Mouse (Mus musculus) induced T-regulatory cell, adult 2 months (primary cell): ENCODE data around the gene Paf1.

Source experiments
- DNase-seq: peaks from one replicate; pipeline ENCODE4 v3.0.0-alpha.2; 2012; ENCODE audit warnings: low read depth

Gene Paf1

DNA sequence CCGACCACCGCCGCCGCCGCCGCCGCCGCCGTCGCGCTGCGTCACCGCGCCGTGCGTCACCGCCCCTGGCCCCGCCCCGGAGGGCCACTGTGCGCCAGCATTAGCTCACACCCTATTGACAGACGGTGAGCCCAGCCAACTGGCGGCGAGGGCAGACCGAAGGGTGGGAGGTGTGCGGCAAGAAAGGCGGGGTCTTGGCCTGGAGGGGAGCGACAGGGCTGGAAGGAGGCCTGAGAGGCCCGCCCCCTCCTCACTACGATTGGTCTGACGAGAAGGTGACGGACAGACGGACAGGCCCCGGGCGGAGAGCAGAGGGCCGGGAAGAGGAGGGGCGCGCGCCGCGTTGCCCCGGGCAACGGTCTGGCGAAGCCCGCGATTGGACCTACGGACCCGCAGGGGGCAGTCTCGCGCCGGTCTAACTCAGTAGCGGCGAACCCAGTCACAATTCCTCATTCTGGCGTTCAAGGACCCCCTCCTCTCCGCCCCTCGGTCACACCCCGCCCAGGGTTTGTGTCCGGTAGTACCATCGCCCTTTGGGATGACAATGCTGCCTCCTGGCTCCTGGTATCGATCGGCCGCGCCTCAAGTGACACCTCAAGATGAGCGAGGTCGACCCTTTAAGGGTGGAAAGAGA, 43.6 kb downstream of the Paf1 start:
- peak; percentile 99 for DNase-seq

DNA sequence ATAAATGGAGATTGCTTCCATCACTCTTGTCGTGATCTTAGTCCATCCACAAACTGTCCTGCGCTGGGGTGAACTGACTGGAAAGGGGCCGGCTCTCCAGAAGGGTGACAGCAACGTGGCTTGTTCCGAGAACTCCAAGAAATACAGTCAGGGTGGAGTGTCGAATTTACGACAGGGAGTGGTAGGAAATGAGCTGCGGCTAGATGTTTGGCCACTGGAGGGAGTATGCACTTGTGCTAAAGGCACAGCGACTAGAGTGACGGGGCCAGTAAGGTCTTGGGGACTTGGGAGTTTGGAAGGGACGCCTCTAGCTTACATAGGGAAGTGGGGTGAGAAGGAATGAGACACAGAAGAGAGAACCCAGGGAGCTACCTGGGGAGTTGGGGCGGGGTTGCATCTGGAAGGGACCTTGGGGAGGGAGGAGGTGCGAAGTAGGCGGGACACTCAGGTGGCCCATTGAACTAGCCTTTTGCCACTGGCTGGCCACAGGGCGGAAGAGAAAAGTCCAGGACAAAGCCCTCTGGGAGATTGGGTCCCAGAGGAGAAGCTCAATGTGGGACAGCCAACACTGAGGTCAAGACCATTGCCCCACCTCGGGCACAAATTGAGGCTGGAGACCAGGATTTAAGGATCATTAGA, 44.3 kb downstream of the Paf1 start, which contains the start of gene Gmfg:
Gmfg (plus strand) TSS at position 516 of the 639 bp plus-strand sequence.
- DNase-seq: peak; percentile 94

DNA sequence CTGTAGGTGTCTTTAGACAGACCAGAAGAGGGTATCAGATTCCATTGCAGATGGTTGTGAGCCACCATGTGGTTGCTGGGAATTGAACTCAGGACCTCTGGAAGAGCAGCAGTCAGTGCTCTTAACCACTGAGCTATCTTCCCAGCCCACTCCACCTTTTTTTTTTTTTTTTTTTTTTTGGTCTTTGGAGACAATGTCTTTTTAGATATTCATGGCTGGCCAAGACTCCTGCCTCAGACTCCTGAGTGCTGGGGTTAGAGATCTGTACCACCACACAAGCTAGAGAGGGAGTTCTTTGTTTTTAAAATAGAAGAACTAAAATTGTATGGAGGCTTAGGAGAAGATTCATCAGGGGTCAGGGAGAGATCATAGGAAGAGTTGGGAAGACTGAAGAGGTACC, 45.2 kb downstream of the Paf1 start:
- no peak for DNase-seq

DNA sequence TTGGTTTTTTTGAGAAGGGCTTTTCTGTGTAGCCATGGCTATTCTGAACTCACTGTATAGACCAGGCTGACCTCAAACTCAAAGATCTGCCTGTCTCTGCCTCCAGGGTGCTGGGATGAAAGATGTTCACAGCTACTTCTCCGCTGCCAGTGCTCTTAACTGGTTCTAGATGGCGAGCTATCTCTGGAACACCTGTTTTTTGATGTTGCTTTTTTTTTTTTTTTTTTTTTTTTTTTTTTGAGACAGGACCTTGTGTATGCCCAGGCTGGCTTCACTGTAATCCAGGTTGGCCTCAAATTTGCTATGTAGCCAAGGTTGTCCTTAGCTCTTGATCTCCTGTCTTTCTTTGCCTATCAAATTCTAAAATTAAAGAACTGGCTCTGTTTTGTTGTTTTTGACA, 46.0 kb downstream of the Paf1 start:
- no peak for DNase-seq

DNA sequence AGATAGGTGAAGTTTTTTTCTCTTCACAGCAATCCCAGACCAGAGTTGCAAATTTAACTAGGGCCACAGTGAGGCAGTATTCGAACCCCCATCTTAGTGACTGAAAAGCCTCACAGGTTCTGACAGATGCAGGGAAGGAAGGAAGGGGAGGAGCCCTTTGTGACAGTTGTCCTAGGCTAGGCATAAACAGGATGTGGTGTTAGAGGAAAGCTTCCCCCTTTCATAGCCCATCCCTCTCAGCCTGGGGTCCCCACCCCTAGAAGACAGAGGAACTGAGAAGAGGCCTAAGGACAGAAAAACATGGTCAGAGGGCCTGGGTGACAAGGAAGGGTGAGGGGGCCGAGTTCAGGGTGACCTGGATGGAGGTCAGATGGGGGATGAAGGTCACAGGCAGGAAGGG, 48.0 kb downstream of the Paf1 start:
- peak; percentile 95 for DNase-seq

DNA sequence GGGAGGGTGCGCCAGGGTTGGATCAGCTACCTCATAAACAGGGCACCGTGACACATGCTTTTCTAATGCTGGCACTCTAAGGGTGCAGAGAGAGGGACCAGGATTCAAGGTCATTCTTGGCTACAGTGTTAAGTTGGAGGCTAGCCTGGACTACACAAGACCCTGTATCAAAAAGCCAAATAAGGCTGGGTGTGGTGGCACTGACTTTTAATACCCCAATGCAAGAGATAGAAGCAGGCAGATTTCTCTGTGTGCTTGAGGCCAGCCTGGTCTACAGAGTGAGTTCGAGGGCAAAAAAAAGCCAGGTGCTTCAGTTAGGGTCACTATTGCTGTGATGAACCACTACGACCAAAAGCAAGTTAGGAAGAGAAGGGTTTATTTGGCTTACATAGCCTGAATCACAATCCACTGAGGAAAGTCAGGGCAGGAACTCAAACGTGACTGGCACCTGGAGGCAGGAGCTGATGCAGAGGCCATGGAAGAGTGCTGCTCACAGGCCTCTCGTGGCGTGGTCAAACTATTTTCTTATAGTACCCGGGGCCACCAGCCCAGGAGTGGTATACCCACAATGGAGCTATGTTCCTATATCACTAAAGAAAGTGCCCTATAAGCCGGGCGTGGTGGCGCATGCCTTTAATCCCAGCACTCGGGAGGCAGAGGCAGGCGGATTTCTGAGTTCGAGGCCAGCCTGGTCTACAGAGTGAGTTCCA, 49.2 kb downstream of the Paf1 start:
- peak; percentile 54 for DNase-seq

DNA sequence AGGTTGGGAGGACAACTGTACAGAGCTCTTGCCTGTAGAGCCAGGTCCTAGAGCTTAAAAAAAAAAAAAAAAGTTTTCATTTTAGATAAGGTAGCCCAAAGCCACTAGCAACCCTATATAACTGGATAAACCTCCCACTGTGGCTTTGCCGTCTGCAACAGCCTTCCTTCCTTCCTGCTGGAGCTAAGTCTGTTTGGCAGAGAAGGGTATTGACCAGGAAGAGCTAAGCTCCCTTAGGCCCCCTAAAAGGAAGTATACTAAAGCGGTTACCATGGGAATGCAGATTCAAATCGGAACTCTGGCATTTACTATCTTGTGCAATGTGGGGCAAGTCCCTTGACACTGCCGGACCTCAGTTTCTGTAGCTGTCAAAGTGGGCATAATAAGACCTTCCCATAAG, 49.9 kb downstream of the Paf1 start:
- DNase-seq: peak; percentile 82

DNA sequence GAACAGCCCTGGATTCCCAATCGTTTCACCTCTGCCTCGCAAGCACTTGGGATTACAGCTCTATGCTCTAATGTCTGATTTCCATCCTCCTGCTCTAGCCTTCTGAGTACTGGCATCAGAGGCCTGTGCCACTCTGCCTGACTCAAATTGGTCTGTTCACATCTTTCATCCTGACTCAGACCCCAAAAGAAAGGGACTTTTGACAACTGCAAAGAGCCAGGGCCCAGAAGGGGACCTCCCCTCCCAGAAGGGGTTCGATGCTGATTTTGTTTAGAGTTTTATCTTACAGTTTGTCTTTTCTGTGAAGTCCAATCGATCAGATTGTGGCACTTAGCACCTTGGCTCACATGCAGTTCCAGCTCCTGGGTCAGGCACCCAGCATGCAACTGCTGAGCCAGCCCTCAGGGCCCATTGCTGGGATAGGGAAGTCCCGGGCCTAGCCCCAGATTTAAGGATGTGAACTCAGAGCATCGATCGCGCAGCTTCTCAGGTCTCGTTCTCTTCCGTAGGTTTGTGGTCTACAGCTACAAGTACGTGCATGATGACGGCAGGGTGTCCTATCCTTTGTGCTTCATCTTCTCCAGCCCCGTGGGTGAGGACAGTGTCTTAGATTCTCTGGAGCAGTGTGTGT, 51.7 kb downstream of the Paf1 start:
- DNase-seq: peak; percentile 89

DNA sequence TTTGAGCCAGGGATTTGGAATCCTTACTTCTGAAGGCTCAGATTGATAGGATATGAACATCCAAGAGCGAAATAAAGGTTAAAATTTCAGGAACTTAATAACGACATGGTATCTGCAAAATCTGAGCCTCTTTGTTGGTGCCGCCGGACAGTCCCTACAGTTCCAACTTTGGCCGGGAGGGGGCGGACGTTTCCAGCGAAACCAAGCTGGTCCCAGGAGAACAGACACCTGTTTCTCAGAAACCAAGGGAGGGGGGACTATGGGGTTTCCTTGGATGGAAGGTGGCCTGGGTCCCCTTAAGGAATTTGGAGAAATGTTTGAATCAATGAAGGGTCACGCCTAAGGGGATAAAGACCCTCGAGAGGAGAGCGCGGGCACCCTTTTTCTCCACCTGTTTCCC, 53.7 kb downstream of the Paf1 start:
- DNase-seq: peak; percentile 86

DNA sequence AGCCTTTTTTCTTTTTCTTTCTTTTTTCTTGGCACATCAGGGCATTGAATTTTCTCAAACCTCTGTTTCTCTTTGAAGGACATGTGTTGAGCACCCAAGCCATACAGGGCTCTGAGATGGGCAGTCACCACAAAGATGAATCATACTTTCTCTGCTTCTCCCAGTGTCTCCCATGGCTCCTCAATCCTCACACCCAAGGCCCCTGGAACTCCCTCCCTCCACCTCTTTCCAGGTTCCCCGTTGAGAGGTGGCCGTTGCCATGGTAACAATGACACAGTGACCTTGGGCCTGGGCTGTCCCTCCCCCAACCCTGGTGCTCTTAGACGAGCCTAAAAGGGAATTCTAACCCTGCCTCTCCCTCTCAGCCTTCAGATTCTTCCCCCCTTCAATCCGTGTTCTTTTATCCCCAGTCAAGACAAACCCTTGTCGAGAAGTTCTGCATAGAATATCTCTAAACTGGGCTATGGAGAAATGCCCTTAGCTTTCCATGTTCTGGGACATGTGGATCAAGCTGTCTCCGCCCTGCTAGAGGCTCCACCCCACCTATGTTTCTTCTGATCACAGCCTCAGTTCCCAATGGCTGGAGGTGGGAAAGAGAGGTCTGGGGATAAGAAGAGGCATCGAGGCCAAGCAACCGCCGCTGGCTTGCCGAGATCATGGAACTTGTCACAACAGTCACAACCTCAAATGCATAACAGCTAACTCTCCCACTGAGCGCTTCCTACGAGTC, 54.5 kb downstream of the Paf1 start:
- DNase-seq: peak; percentile 23

DNA sequence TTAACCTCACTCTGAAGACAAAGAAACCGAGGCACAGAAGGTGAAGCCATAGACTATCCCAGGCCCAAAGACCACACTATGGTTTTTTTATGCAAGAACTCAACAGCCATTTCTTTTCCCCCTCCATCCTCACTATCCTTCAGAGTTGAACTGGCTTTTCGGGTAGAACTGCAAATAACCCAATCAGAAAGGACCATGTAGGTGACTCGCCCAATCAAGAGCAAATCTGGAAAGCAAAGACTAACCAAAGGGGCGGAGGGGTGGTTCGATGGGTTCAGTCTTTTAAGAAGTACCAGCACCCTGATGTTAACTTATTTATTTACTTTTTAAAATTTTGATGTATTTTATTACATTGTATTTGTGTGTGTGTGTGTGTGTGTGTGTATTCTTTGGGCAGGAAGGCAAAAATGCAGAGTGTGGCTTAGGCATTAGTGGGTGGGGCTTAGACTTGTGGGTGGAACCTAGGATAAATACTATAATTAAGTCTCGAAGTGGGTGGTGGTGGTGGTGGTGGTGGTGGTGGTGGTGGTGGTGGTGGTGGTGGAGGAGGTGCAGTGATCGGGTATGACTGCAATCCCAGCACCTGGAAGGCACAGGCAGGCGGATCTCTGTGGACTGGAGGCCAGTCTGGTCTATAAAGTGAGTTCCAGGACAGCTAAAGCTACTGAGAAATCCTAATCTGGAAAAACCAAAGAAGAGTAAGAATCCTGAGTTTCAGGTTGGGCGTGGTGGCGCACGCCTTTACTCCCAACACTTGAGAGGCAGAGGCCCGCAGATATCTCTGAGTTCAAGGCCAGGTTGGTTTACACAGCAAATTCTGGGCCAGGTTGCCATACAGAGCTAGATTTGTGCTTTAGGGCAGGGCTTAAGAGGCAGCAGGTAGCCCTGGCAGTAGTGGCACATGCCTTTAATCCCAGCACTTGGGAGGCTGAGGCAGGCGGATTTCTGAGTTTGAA, 55.4 kb downstream of the Paf1 start:
- no peak for DNase-seq
